Mouse (Mus musculus) midbrain, postnatal 0 days (tissue): Measurements from ENCODE around the gene Hsf5. TPM values are rescaled to one million over a fixed set of nuclear protein-coding genes. Genes with fewer than 3 reads are reported as not detected.

Experiments used
- ATAC-seq: fragments of 200-750 bp; cut with Nextera tagmentation; 2 replicates; pipeline ENCODE4 v1.8.0; 2017; ENCODE audit warnings: moderate number of reproducible peaks, mild to moderate bottlenecking, moderate TSS enrichment, moderate library complexity; ENCODE audit not compliant: low FRiP score
- DNase-seq: peaks from one replicate; pipeline ENCODE4 v3.0.0-alpha.2; 2015; ENCODE audit warnings: low spot score
- H3K27ac ChIP-seq: fragments of 300-500 bp; sonication (generic); 2 replicates; pipeline ENCODE4 v1.5.1; 2014; ENCODE audit warnings: low read depth, mild to moderate bottlenecking, low read length, mixed read lengths
- H3K27me3 ChIP-seq: fragments of 300-500 bp; sonication (generic); 2 replicates; pipeline ENCODE4 v1.6.1; 2014; ENCODE audit warnings: low read length, control low read depth, mixed read lengths; ENCODE audit not compliant: insufficient read depth
- H3K36me3 ChIP-seq: fragments of 300-500 bp; sonication (generic); 2 replicates; pipeline ENCODE4 v1.6.1; 2014; ENCODE audit warnings: low read length, control low read depth, mixed read lengths; ENCODE audit not compliant: insufficient read depth
- H3K4me1 ChIP-seq: fragments of 300-500 bp; sonication (generic); 2 replicates; pipeline ENCODE4 v1.6.1; 2014; ENCODE audit warnings: mild to moderate bottlenecking, control low read depth, antibody characterized with exemption, low read length, mixed read lengths; ENCODE audit not compliant: insufficient read depth
- H3K4me2 ChIP-seq: fragments of 300-500 bp; sonication (generic); 2 replicates; pipeline ENCODE4 v1.6.1; 2014; ENCODE audit warnings: low read depth, mild to moderate bottlenecking, low read length, mixed read lengths; ENCODE audit not compliant: poor library complexity, severe bottlenecking
- H3K4me3 ChIP-seq: fragments of 300-500 bp; sonication (generic); 2 replicates; pipeline ENCODE4 v1.5.1; 2014; ENCODE audit warnings: low read depth, mild to moderate bottlenecking, low read length, moderate library complexity
- H3K9ac ChIP-seq: fragments of 300-500 bp; sonication (generic); replicated peaks from 2 replicates; pipeline ENCODE4 v1.6.1; 2014; ENCODE audit warnings: mild to moderate bottlenecking, low read length, moderate library complexity, mixed read lengths; ENCODE audit not compliant: poor library complexity, severe bottlenecking
- H3K9me3 ChIP-seq: fragments of 300-500 bp; sonication (generic); 2 replicates; pipeline ENCODE4 v1.6.1; 2016; ENCODE audit warnings: low read length, control low read depth
- CTCF ChIP-seq: IDR thresholded peaks from 2 replicates; pipeline ENCODE4 v1.5.1; 2016; ENCODE audit warnings: antibody characterized with exemption, mild to moderate bottlenecking
- WGBS: fragments of 180-500 bp; shearing (Covaris S2); extraction: QIAGEN DNeasy Blood & Tissue Kit; methylation state at CpG from one replicate; pipeline ENCODE4 v1.1.7; 2014; 5-methylcytosine and 5-hydroxymethylcytosine counted together
- polyA plus RNA-seq: library from polyadenylated mRNA; unstranded; fragments of >200 nt; fragmentation: Nextera tagmentation; extraction: Ambion mirVana; gene quantifications from 2 replicates; pipeline ENCODE4 v1.2.1, GENCODE M21; 2015
- total RNA-seq: library from RNA; depleted of rRNA; stranded (reverse); fragments of >200 nt; gene quantifications from 2 replicates; pipeline ENCODE4 v1.2.3, GENCODE M21; 2014

Hsf5 gene
- total and polyA plus RNA-seq, 2 experiments from 2014 or later = 0.11 to 0.25 TPM

DNA sequence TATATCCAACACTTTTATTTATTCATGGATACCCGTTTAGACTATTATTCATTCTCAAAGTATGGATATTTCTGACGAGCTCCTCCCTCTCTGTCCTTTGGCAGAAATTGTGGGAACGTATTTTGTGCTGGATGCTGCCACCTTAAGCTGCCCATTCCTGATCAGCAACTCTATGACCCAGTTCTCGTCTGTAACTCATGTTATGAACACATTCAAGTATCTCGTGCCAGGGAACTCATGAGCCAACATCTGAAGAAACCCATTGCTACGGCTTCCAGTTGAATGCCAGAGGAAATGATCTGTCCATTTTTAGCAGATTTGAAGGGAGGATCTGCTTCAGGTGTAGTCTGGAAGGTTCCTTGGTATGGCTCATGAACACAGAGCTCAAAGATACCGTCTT lies 3.0 kb upstream of the Hsf5 start:
- Histone ChIP-seq H3K9me3 (no peaks in the 10 kb centered on the region), H3K27ac (no peak overlapping the region), H3K4me3 (no peak overlapping the region), H3K9ac (no peak overlapping the region), H3K27me3 (no peaks in the 10 kb centered on the region), H3K4me2 (no peak overlapping the region), H3K36me3 (peaks cover 82% of the 10 kb centered on the region), H3K4me1 (no peaks in the 10 kb centered on the region)
- ATAC-seq (no peak), DNase-seq (no peak)
- no peak for TF ChIP-seq CTCF
- WGBS = 93% methylated on average over 7 of the region's 7 CpGs

DNA sequence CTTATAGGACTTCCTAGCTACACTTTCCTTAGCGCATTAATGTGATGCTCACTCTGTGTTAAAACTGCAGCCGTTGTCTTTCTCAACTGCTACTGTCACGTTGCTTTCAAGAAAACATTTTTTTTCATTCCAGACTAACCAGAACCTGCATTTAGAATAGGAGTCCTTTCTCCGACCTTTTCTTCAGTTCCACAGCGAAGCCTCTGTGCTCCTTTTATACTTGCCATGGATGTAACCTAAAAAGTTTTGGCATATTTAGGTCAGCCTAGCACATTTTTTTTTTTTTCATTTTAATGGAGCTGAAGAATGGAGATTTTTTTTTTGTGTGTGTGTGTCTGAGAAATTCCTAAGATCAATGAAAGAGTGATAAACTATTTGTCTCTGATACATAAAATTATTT lies 1.4 kb upstream of the Hsf5 start:
- no peak overlapping the region for H3K9ac ChIP-seq
- no peak for ATAC-seq
- H3K4me1 ChIP-seq = no peaks in the 10 kb centered on the region
- no peak overlapping the region for H3K4me2 ChIP-seq
- H3K4me3 ChIP-seq = no peak overlapping the region
- no peaks in the 10 kb centered on the region for H3K27me3 ChIP-seq
- no peak overlapping the region for H3K27ac ChIP-seq
- no peak for TF ChIP-seq CTCF
- no peaks in the 10 kb centered on the region for H3K9me3 ChIP-seq
- WGBS = 93% methylated on average over 5 of the region's 5 CpGs
- peaks cover 77% of the 10 kb centered on the region for H3K36me3 ChIP-seq
- DNase-seq = no peak

DNA sequence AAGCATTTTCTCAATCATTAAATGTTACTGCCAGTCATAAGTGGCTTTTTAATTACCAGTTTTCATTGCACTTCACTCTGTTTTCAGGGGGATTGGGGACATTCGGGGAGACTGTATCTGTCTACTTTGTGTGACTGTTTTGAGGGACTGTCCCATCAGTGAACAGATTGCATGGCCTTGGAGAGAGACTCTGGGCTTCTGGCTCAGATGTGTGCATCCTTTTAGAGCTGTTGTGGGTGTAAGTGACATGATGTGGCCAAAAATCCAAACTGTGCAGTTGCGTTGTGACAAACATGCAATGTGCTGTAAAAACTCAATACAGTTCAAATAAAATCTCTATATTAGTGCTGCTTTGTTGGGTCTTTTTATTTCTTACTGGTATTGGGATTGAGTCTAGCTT lies 1.0 kb upstream of the Hsf5 start:
- Histone ChIP-seq H3K36me3 (peaks cover 73% of the 10 kb centered on the region), H3K4me3 (no peak overlapping the region), H3K4me1 (no peaks in the 10 kb centered on the region), H3K27me3 (no peaks in the 10 kb centered on the region), H3K4me2 (no peak overlapping the region), H3K9ac (no peak overlapping the region), H3K27ac (no peak overlapping the region), H3K9me3 (no peaks in the 10 kb centered on the region)
- TF ChIP-seq CTCF = no peak
- WGBS = 97% methylated on average over 2 of the region's 2 CpGs
- DNase-seq (no peak), ATAC-seq (no peak)

DNA sequence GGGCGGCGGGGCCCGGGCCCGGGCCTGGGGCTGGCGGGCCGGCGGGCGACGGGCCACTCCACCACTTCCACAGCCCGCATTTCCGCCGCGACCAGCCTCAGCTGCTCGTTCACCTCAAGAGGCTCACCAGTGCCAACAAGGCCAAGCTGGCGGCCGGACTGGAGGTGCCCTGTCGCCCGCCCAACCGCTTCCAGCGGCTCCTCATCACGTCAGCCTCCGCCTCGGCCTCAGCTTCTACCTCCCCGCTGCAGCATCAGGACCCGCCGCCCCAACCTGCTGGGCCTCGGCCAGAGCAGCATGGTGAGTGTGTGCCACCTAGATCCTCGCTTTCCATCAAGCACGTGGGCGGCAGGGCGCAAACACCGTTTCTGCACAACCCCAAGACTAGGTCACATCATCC lies 642 bp downstream of the Hsf5 start:
- H3K4me3 ChIP-seq = no peak overlapping the region
- no peak overlapping the region for H3K4me2 ChIP-seq
- ATAC-seq = no peak
- TF ChIP-seq CTCF = no peak
- 97% methylated on average over 21 of the region's 32 CpGs for WGBS
- no peak overlapping the region for H3K9ac ChIP-seq
- DNase-seq = no peak
- H3K27ac ChIP-seq = no peak overlapping the region
- H3K27me3 ChIP-seq = no peaks in the 10 kb centered on the region
- no peaks in the 10 kb centered on the region for H3K4me1 ChIP-seq
- H3K9me3 ChIP-seq = no peaks in the 10 kb centered on the region
- peaks cover 58% of the 10 kb centered on the region for H3K36me3 ChIP-seq

DNA sequence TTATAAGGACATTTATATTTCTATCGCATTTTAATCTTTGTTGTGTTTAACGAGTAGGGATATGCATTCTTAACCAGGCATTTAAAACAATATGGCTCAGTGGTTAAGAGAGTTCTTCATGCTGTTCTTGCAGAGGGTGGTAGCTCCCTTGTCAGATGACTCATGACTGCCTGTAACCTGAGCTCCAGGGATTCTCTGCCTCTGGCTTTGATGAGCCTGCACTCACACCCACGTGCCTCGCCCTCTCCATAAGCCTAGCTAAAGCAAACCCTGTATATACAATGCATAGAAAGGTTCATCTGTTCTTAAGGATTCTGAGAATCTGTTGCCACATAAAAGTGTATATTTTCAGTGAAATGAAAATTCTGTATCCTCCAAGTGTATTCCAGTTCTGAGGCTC lies 6.2 kb downstream of the Hsf5 start:
- no peak for TF ChIP-seq CTCF
- Histone ChIP-seq H3K9me3 (no peaks in the 10 kb centered on the region), H3K9ac (no peak overlapping the region), H3K4me2 (no peak overlapping the region), H3K27me3 (no peaks in the 10 kb centered on the region), H3K27ac (no peak overlapping the region), H3K4me1 (no peaks in the 10 kb centered on the region), H3K4me3 (no peak overlapping the region), H3K36me3 (peaks cover 19% of the 10 kb centered on the region)
- WGBS = 86% methylated on average over 4 of the region's 4 CpGs
- ATAC-seq (no peak), DNase-seq (no peak)

DNA sequence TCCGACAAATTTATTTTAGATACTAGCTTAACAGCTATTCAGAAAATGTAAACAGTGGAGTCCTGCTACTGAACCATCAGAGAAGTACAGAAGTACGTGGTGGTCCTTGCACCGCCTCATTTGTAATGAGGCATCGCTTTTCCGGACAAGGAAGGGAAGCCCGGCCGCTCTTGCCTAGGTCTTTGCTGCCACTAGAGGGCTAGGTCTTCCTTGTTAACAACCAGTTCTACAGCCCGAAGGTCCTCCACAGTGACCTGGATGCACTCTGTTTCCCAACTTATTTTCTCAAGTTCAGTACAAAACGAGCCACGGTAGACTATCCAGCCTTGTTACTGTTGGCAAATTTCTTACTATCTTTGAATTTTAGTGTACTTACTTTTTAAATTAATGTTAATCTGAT lies 12.9 kb downstream of the Hsf5 start:
- Histone ChIP-seq H3K27me3 (no peaks in the 10 kb centered on the region), H3K4me3 (no peak overlapping the region), H3K9ac (no peak overlapping the region), H3K9me3 (no peaks in the 10 kb centered on the region), H3K27ac (no peak overlapping the region), H3K4me1 (no peaks in the 10 kb centered on the region), H3K36me3 (0 out of 2 replicates have a peak, but pooled peaks cover 6% of the 10 kb centered on the region), H3K4me2 (no peak overlapping the region)
- ATAC-seq (no peak), DNase-seq (peak; percentile 62)
- peak; percentile 76 for TF ChIP-seq CTCF
- WGBS = 33% methylated on average over 10 of the region's 10 CpGs

DNA sequence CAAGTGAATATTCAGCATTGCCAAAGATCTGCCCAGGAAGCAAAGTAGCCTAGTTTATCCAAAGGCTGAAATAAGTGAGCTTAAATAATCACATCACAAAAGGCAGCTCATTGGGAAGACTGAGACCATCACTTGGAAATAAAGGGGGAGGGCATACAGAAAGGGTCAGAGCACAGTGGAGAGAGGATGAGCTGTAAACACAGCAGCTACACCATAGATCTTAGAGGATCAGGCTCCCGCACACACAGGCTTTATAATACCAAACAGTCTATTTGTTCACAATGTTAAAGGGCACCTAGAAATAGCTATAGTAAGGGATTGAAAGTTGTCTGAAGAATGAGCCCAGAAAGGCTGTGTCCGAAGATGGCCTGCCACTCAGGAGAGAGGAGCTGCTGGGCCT lies 21.8 kb downstream of the Hsf5 start:
- H3K4me3 ChIP-seq = peak overlapping the region; percentile 34
- no peaks in the 10 kb centered on the region for H3K36me3 ChIP-seq
- peak overlapping the region; percentile 63 for H3K4me2 ChIP-seq
- DNase-seq = no peak
- H3K27ac ChIP-seq = no peak overlapping the region
- ATAC-seq = no peak
- no peaks in the 10 kb centered on the region for H3K9me3 ChIP-seq
- H3K27me3 ChIP-seq = no peaks in the 10 kb centered on the region
- H3K9ac ChIP-seq = peak overlapping the region; percentile 57
- WGBS = 16% methylated on average over 2 of the region's 2 CpGs
- no peak for TF ChIP-seq CTCF
- no peaks in the 10 kb centered on the region for H3K4me1 ChIP-seq
